Mouse (Mus musculus): ENCODE results near the gene Rgp1. TPM values are rescaled to one million over a fixed set of nuclear protein-coding genes. Genes with fewer than 3 reads are reported as not detected.
"Not testable (repeated sequence)": the region's sequence is repeated elsewhere in the genome, so short reads cannot be mapped to it uniquely, and the experiment has no call there.

The Rgp1 gene
- polyA plus RNA-seq, 1 experiment from 2014 or later, result 23.5 TPM

DNA sequence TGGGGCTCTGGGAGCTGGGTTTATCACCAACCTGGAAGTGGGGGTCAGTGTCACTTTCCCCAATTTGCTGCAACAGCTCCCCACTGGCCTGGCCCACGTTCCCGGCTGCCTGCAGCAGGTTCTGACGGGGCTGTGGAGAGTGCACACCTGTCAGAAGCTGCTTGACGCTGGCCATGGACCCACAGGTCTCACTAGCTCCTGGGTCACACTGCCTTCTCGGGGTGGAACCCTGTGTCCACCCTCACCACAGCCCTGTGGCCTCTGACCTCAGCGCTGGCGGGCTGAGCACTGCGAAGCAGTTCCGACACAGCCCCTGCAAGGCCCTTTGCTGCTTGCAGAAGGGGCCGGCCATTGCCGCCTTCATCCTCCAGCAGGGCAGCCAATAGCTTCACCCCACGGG is 29.5 kb upstream of the Rgp1 start:
- H3K9ac ChIP-seq (ENCODE audit: low read depth, low read length), result no peak overlapping the region
- H3K27ac ChIP-seq (ENCODE audit: low read depth, low read length), result no peak overlapping the region
- no peak for ATAC-seq
- no peaks in the 10 kb centered on the region for H3K4me1 ChIP-seq (ENCODE audit: control insufficient read depth, insufficient read depth, low read depth, low read length)
- no peaks in the 10 kb centered on the region for H3K9me3 ChIP-seq (ENCODE audit: control insufficient read depth, low read length)
- peaks cover 67% of the 10 kb centered on the region for H3K36me3 ChIP-seq (ENCODE audit: control insufficient read depth, insufficient read depth, low read length)
- H3K27me3 ChIP-seq (replicated peaks; ENCODE audit: control insufficient read depth, insufficient read depth, low read length), result no peaks in the 10 kb centered on the region
- H3K4me3 ChIP-seq (ENCODE audit: low read length), result no peak overlapping the region
- H3K4me2 ChIP-seq (ENCODE audit: low read length), result no peak overlapping the region
- WGBS, result 91% methylated on average over 12 of the region's 12 CpGs

- not testable (repeated sequence) for H3K4me2 ChIP-seq (ENCODE audit: low read length); H3K9ac ChIP-seq (ENCODE audit: low read depth, low read length); H3K4me1 ChIP-seq (ENCODE audit: control insufficient read depth, insufficient read depth, low read depth, low read length); H3K4me3 ChIP-seq (ENCODE audit: low read length); H3K27ac ChIP-seq (ENCODE audit: low read depth, low read length); ATAC-seq; H3K9me3 ChIP-seq (ENCODE audit: control insufficient read depth, low read length); H3K27me3 ChIP-seq (replicated peaks; ENCODE audit: control insufficient read depth, insufficient read depth, low read length)
- 91% methylated on average over 6 of the region's 6 CpGs for WGBS
- H3K36me3 ChIP-seq (ENCODE audit: control insufficient read depth, insufficient read depth, low read length), result peaks cover 48% of the 10 kb centered on the region
These were observed 26.7 kb upstream of the Rgp1 start for GRCm38 (mm10) chr4:43551854-43552253.

GRCm38 (mm10) chr4:43552437-43552836 is 26.1 kb upstream of the Rgp1 start:
- ATAC-seq, result no peak
- Histone ChIP-seq H3K4me2 (ENCODE audit: low read length) (no peak overlapping the region), H3K36me3 (ENCODE audit: control insufficient read depth, insufficient read depth, low read length) (peaks cover 44% of the 10 kb centered on the region), H3K4me3 (ENCODE audit: low read length) (no peak overlapping the region), H3K9me3 (ENCODE audit: control insufficient read depth, low read length) (no peaks in the 10 kb centered on the region), H3K27ac (ENCODE audit: low read depth, low read length) (no peak overlapping the region), H3K27me3 (replicated peaks; ENCODE audit: control insufficient read depth, insufficient read depth, low read length) (no peaks in the 10 kb centered on the region), H3K4me1 (ENCODE audit: control insufficient read depth, insufficient read depth, low read depth, low read length) (no peaks in the 10 kb centered on the region), H3K9ac (ENCODE audit: low read depth, low read length) (no peak overlapping the region)
- WGBS, result 98% methylated on average over 5 of the region's 5 CpGs

- Histone ChIP-seq H3K9ac (ENCODE audit: low read depth, low read length) (no peak overlapping the region), H3K36me3 (ENCODE audit: control insufficient read depth, insufficient read depth, low read length) (peaks cover 36% of the 10 kb centered on the region), H3K4me2 (ENCODE audit: low read length) (no peak overlapping the region), H3K4me1 (ENCODE audit: control insufficient read depth, insufficient read depth, low read depth, low read length) (peaks cover 4% of the 10 kb centered on the region), H3K4me3 (ENCODE audit: low read length) (no peak overlapping the region), H3K27me3 (replicated peaks; ENCODE audit: control insufficient read depth, insufficient read depth, low read length) (no peaks in the 10 kb centered on the region), H3K9me3 (ENCODE audit: control insufficient read depth, low read length) (no peaks in the 10 kb centered on the region), H3K27ac (ENCODE audit: low read depth, low read length) (no peak overlapping the region)
- ATAC-seq, result no peak
These were observed 24.6 kb upstream of the Rgp1 start for GRCm38 (mm10) chr4:43553891-43554290.

- H3K27me3 ChIP-seq (replicated peaks; ENCODE audit: control insufficient read depth, insufficient read depth, low read length), result no peaks in the 10 kb centered on the region
- H3K4me3 ChIP-seq (ENCODE audit: low read length), result no peak overlapping the region
- peaks cover 22% of the 10 kb centered on the region for H3K36me3 ChIP-seq (ENCODE audit: control insufficient read depth, insufficient read depth, low read length)
- H3K4me1 ChIP-seq (ENCODE audit: control insufficient read depth, insufficient read depth, low read depth, low read length), result peaks cover 15% of the 10 kb centered on the region
- no peak overlapping the region for H3K9ac ChIP-seq (ENCODE audit: low read depth, low read length)
- ATAC-seq, result no peak
- H3K4me2 ChIP-seq (ENCODE audit: low read length), result no peak overlapping the region
- WGBS, result 96% methylated on average over 7 of the region's 7 CpGs
- H3K9me3 ChIP-seq (ENCODE audit: control insufficient read depth, low read length), result no peaks in the 10 kb centered on the region
- H3K27ac ChIP-seq (ENCODE audit: low read depth, low read length), result no peak overlapping the region
These were observed 22.6 kb upstream of the Rgp1 start for GRCm38 (mm10) chr4:43555926-43556325.

DNA sequence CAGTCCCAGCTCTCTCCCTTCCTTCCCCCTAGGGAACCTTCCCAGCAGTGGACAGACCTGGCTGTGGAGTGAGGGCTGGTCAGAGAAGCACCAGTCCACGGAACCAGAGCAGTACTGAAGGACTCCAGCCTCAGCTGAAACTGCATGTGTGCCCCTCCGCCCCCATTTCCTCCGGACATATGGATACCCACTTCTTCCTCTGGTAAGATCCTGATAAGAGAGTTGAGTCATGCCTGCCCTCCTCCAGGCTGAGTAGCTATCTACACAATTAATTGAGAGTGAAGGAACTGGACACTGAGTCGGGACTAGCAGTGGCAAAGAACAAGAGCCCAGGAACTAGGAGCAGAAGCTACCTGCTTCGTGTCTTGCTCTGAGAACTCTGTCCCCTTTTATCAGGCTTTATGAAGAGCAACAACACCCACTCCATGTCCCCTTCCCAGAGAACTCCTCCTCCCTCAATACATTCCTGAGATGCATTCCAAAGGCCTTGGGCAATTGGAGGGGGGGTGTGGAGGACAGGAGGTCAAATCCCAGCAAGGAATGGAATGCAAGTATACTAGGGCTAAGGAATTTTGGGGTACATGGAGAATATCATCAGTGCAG is 20.4 kb upstream of the Rgp1 start:
- no peak overlapping the region for H3K9ac ChIP-seq (ENCODE audit: low read depth, low read length)
- peaks cover 7% of the 10 kb centered on the region for H3K36me3 ChIP-seq (ENCODE audit: control insufficient read depth, insufficient read depth, low read length)
- no peaks in the 10 kb centered on the region for H3K9me3 ChIP-seq (ENCODE audit: control insufficient read depth, low read length)
- no peaks in the 10 kb centered on the region for H3K27me3 ChIP-seq (replicated peaks; ENCODE audit: control insufficient read depth, insufficient read depth, low read length)
- H3K4me1 ChIP-seq (ENCODE audit: control insufficient read depth, insufficient read depth, low read depth, low read length), result peaks cover 22% of the 10 kb centered on the region
- 0 out of 2 replicates have a peak overlapping the region, but pooled peaks have one; percentile 2 for H3K4me2 ChIP-seq (ENCODE audit: low read length)
- no peak overlapping the region for H3K4me3 ChIP-seq (ENCODE audit: low read length)
- WGBS, result 58% methylated on average over 5 of the region's 5 CpGs
- no peak for ATAC-seq
- H3K27ac ChIP-seq (ENCODE audit: low read depth, low read length), result no peak overlapping the region

DNA sequence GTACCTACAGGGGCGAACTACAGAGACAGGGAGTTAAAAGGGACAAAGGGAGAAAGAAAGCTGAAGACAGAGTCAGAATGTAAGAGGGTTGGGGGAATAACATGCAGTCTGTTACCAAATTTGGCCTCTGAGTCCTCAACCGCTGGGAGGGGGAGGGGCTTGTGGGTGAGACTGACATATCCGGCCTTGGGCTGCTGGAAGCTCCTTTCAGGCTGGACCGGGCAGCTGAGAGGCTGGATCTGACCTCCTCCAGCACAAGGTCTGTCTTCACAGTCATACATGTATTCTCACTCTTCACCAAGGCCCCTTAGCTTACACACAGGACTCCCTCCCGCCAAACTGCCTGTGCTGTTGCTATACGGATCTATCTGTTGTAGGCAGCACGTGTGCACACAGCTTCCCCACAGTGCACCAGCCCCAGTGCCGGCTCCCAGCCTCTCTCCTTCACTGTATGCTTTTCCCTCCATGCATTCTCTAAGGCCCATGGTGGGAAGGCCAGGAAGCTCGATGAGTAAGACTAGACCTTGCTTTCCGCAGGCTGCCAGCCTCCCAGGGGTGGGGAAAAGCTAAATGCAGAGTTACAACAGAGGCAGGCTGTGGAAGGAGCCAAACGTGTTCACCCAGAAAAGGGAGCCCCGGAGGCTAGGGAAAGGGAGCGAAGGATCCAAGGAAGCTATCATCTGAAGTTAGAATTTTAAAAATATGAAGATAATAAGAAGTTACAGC is 19.7 kb upstream of the Rgp1 start:
- Histone ChIP-seq H3K9me3 (ENCODE audit: control insufficient read depth, low read length) (no peaks in the 10 kb centered on the region), H3K9ac (ENCODE audit: low read depth, low read length) (peak overlapping the region; percentile 38; the same call in 1 of the 2 replicates), H3K4me3 (ENCODE audit: low read length) (no peak overlapping the region), H3K4me1 (ENCODE audit: control insufficient read depth, insufficient read depth, low read depth, low read length) (peaks cover 28% of the 10 kb centered on the region), H3K27me3 (replicated peaks; ENCODE audit: control insufficient read depth, insufficient read depth, low read length) (no peaks in the 10 kb centered on the region), H3K4me2 (ENCODE audit: low read length) (peak overlapping the region; percentile 18), H3K27ac (ENCODE audit: low read depth, low read length) (no peak overlapping the region), H3K36me3 (ENCODE audit: control insufficient read depth, insufficient read depth, low read length) (peaks cover 4% of the 10 kb centered on the region)
- no peak for ATAC-seq
- 20% methylated on average over 13 of the region's 13 CpGs for WGBS

- Histone ChIP-seq H3K4me3 (ENCODE audit: low read length) (no peak overlapping the region), H3K36me3 (ENCODE audit: control insufficient read depth, insufficient read depth, low read length) (peaks cover 6% of the 10 kb centered on the region), H3K4me2 (ENCODE audit: low read length) (0 out of 2 replicates have a peak overlapping the region, but pooled peaks have one; percentile 95), H3K9me3 (ENCODE audit: control insufficient read depth, low read length) (no peaks in the 10 kb centered on the region), H3K27me3 (replicated peaks; ENCODE audit: control insufficient read depth, insufficient read depth, low read length) (no peaks in the 10 kb centered on the region), H3K27ac (ENCODE audit: low read depth, low read length) (no peak overlapping the region), H3K9ac (ENCODE audit: low read depth, low read length) (no peak overlapping the region), H3K4me1 (ENCODE audit: control insufficient read depth, insufficient read depth, low read depth, low read length) (peaks cover 34% of the 10 kb centered on the region)
- ATAC-seq, result no peak
- WGBS, result 82% methylated on average over 13 of the region's 13 CpGs
These were observed 18.8 kb upstream of the Rgp1 start for GRCm38 (mm10) chr4:43559519-43560242.

DNA sequence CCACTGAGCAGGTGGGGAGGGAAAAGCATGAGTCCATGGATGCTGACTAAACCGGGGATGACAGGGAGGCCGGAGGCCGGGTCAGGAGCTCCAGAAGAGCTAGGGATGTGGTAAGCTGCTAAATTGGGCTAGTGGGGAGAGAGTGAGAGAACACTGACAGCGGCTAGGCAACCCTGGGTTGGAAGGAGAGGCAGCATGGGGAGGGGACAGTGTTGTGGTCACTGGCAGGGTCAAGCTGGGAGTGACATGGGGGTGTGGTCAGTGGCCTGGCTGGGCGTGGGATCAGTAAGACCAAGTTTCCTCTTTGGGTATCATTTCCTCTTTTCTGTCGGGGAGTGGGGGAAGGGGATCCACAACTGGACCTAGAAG is 18.3 kb upstream of the Rgp1 start:
- WGBS, result 51% methylated on average over 6 of the region's 6 CpGs
- Histone ChIP-seq H3K27me3 (replicated peaks; ENCODE audit: control insufficient read depth, insufficient read depth, low read length) (no peaks in the 10 kb centered on the region), H3K36me3 (ENCODE audit: control insufficient read depth, insufficient read depth, low read length) (peaks cover 8% of the 10 kb centered on the region), H3K9ac (ENCODE audit: low read depth, low read length) (peak overlapping the region; percentile 96; the same call in 1 of the 2 replicates), H3K4me2 (ENCODE audit: low read length) (peak overlapping the region; percentile 95), H3K27ac (ENCODE audit: low read depth, low read length) (no peak overlapping the region), H3K4me1 (ENCODE audit: control insufficient read depth, insufficient read depth, low read depth, low read length) (peaks cover 34% of the 10 kb centered on the region), H3K9me3 (ENCODE audit: control insufficient read depth, low read length) (no peaks in the 10 kb centered on the region), H3K4me3 (ENCODE audit: low read length) (no peak overlapping the region)
- no peak for ATAC-seq

Measured in hindbrain, embryonic 16.5 days (tissue).